Mouse (Mus musculus) gastrocnemius, postnatal 36 days (tissue): ENCODE measurements at regions not wholly inside any gene's neighbourhood (a gene's known extent, or its start where the extent isn't known, plus 50 kb on each side); places are given as distances from the start of the nearest gene placed in this dataset.

Experiments
- DNase-seq, 2 experiments: peaks; one replicate each; pipeline ENCODE4 v3.0.0; 2022
- intact Hi-C: fragments of 180-260 bp; cut with DNase I; formaldehyde crosslinking; loops from one replicate; pipeline ENCODE4 v1.15.1; 2025

DNA sequence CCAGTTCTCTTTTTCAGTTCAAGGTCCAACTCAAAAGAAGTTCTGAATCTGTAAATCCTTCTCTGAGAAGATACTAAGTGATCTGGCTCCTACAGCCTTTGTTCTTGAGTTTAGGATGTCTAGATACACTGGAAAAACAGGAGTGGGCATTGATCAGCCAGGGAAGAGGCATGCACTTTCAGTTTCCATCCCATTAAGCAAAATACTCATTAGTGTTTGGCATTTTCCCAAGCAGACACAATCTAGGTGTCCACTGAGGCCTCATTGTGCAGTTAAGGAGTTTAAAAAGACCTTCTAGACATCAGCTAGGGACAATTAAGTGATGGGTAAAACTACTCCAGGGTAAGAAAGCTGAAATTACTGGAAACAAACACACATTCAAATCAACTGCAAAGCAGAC, 74.3 kb upstream of the Zfp770 start:
- intact Hi-C loops, result no loop called here
- no peak for DNase-seq

DNA sequence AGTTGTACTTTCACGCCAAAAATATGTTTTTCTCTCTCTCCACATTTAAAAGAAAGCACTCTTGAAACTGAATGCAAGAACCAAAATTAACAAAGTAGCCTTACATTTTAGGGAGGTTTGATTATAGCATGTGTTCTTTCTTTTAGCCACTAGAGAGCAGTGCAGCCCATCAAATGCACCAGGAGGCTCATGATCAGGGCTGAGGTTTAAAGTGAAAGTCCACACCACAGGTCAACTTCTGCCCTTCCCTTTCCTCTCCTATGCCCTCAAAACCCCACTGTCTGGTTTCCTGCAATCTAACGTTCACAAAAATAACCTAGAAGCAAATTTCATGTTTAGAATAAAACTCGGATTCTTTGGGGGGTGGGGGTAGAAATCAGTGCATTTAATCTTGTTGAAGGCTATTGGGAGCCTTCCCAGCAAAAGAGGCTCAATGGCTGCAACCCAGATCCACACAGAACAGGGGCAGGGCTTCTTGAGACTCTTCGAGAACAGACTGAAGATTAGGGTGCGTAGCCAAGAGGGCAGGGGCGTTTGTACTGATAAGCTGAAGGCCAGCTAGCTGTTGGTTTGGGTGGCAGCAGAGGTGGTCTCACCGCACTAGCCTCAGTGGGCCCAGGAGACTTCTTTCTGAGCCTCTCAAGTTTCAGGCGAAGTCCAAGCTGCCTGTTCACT, 59.3 kb upstream of the Zfp770 start:
- DNase-seq, result no peak
- intact Hi-C loops, result no loop called here

- intact Hi-C loops, result no loop called here
- no peak for DNase-seq
Measured at GRCm38 (mm10) chr2:114259539-114259938, 58.3 kb upstream of the Zfp770 start.
